In genomic region chr2:125448881-125449280, GRCm38 (mm10) we compare ENCODE assay signal across 13 mouse cellular contexts. TPM values are rescaled to one million over a fixed set of nuclear protein-coding genes. Genes with fewer than 3 reads are reported as not detected.
DNase-seq lines count a peak whose midpoint lies in the region; ATAC-seq lines count a peak whose summit lies in the region.
"Had no signal": no experiment of that assay in that cellular context is flagged by ENCODE, and none has a peak within 500 bp of the region (broad histone marks: within the 10 kb centered on the region; RNA-seq: fewer than 3 reads in every experiment).

No protein-coding gene starts in this region.

- H3K9me3 ChIP-seq in heart, embryonic 15.5 days (replicated peaks), result no peaks in the 10 kb centered on the region
- no peaks in the 10 kb centered on the region for H3K9me3 ChIP-seq in forebrain, embryonic 16.5 days (ENCODE audit: control insufficient read depth, low read length)
- H3K9me3 ChIP-seq: hindbrain, embryonic 15.5 days; liver, embryonic 15.5 days; midbrain, embryonic 10.5 days had no signal

- 0 out of 2 replicates have a peak, but pooled peaks cover 10% of the 10 kb centered on the region for H3K4me1 ChIP-seq in heart, embryonic 15.5 days (replicated peaks)
- H3K4me1 ChIP-seq in forebrain, embryonic 16.5 days (replicated peaks; ENCODE audit: control insufficient read depth, insufficient read depth, low read length), result 0 out of 2 replicates have a peak, but pooled peaks cover 2% of the 10 kb centered on the region
- H3K4me1 ChIP-seq: hindbrain, embryonic 15.5 days; liver, embryonic 15.5 days had no signal

- no peak overlapping the region for H3K4me3 ChIP-seq in heart, embryonic 15.5 days
- no peak overlapping the region for H3K4me3 ChIP-seq in forebrain, embryonic 16.5 days (replicated peaks; ENCODE audit: low read length)
- H3K4me3 ChIP-seq: hindbrain, embryonic 15.5 days; liver, embryonic 15.5 days; midbrain, embryonic 10.5 days had no signal

- H3K27ac ChIP-seq in heart, embryonic 15.5 days, result peak overlapping the region; percentile 50; the same call in 1 of the 2 replicates
- no peak overlapping the region for H3K27ac ChIP-seq in forebrain, embryonic 16.5 days (ENCODE audit: low read length)
- H3K27ac ChIP-seq: hindbrain, embryonic 15.5 days; liver, embryonic 15.5 days; midbrain, embryonic 10.5 days had no signal

- ATAC-seq in heart, embryonic 15.5 days (replicated peaks; ENCODE audit: insufficient number of reproducible peaks, insufficient read depth, low FRiP score, low read depth), result no peak
- ATAC-seq in forebrain, embryonic 16.5 days, result no peak

- no peaks in the 10 kb centered on the region for H3K36me3 ChIP-seq in heart, embryonic 15.5 days
- H3K36me3 ChIP-seq in forebrain, embryonic 16.5 days (ENCODE audit: control insufficient read depth, insufficient read depth), result no peaks in the 10 kb centered on the region
- H3K36me3 ChIP-seq: hindbrain, embryonic 15.5 days; liver, embryonic 15.5 days; midbrain, embryonic 10.5 days had no signal

- WGBS in heart, embryonic 15.5 days, result 67% methylated on average over 6 of the region's 6 CpGs
- WGBS in forebrain, embryonic 16.5 days, result 84% methylated on average over 6 of the region's 6 CpGs

- peak; percentile 97 for DNase-seq in heart, adult 11 months
- no peak for DNase-seq in heart, postnatal 4 days
- peak; percentile 28 for DNase-seq in kidney, postnatal 14 days
- no peak for DNase-seq in kidney, adult 18-20 months
- peak; percentile 36 for DNase-seq in lung, postnatal 25 days (ENCODE audit: low spot score)
- DNase-seq in ovary, postnatal 10 days (ENCODE audit: low spot score), result no peak
- DNase-seq: cerebellum, adult 11-12 months had no signal

- no peak overlapping the region for H3K4me2 ChIP-seq in heart, embryonic 15.5 days
- no peak overlapping the region for H3K4me2 ChIP-seq in forebrain, embryonic 16.5 days (ENCODE audit: low read length)
- H3K4me2 ChIP-seq: hindbrain, embryonic 15.5 days; liver, embryonic 15.5 days had no signal

- H3K9ac ChIP-seq in heart, embryonic 15.5 days, result no peak overlapping the region
- no peak overlapping the region for H3K9ac ChIP-seq in forebrain, embryonic 16.5 days (replicated peaks; ENCODE audit: low read depth, low read length)
- H3K9ac ChIP-seq: hindbrain, embryonic 15.5 days; liver, embryonic 15.5 days had no signal

- no peaks in the 10 kb centered on the region for H3K27me3 ChIP-seq in heart, embryonic 15.5 days
- H3K27me3 ChIP-seq in forebrain, embryonic 16.5 days (replicated peaks; ENCODE audit: control insufficient read depth, insufficient read depth, low read length), result no peaks in the 10 kb centered on the region
- H3K27me3 ChIP-seq: hindbrain, embryonic 15.5 days; liver, embryonic 15.5 days had no signal

RNA-seq across cellular contexts. Expression of gene Gm9913, which starts 56.0 kb away (rescaled TPM):
- under 1 TPM; 0.57 to 0.65 TPM for total RNA-seq in heart, postnatal 4 days (2021)
- 0.23 and 0.53 TPM in 2 replicates for polyA plus RNA-seq in heart, embryonic 15.5 days (2015; fragmentation: Nextera tagmentation; extraction: Ambion mirVana)
- 0.35 TPM in 1 of 2 replicates, not detected in the other for polyA plus RNA-seq in forebrain, embryonic 16.5 days (2015; fragmentation: Nextera tagmentation; extraction: Ambion mirVana)
- total RNA-seq: MEL had no signal

RNA-seq across cellular contexts. Expression of gene Fbn1, which starts 58.9 kb away (rescaled TPM):
- 100 to 1,000 TPM; 223 to 241 TPM for total RNA-seq in heart, postnatal 4 days (2021)
- 16.8 and 24.6 TPM in 2 replicates for polyA plus RNA-seq in heart, embryonic 15.5 days (2015; fragmentation: Nextera tagmentation; extraction: Ambion mirVana)
- 2.1 and 2.5 TPM in 2 replicates for polyA plus RNA-seq in forebrain, embryonic 16.5 days (2015; fragmentation: Nextera tagmentation; extraction: Ambion mirVana)
- total RNA-seq: MEL had no signal

Comparison
In these comparisons a context has a peak if more than half of its experiments do, and no peak if none do; other contexts are left out.
1. DNase-seq: peak in heart, adult 11 months (single experiment), kidney, postnatal 14 days (single experiment) and lung, postnatal 25 days (single experiment); none in heart, postnatal 4 days (single experiment), kidney, adult 18-20 months (single experiment) and ovary, postnatal 10 days (single experiment).